Mouse (Mus musculus): ENCODE measurements around the gene Rwdd3. TPM values are rescaled to one million over a fixed set of nuclear protein-coding genes. Genes with fewer than 3 reads are reported as not detected.

Rwdd3 gene
- polyA plus RNA-seq, 1 experiment, result 1.8 TPM

DNA sequence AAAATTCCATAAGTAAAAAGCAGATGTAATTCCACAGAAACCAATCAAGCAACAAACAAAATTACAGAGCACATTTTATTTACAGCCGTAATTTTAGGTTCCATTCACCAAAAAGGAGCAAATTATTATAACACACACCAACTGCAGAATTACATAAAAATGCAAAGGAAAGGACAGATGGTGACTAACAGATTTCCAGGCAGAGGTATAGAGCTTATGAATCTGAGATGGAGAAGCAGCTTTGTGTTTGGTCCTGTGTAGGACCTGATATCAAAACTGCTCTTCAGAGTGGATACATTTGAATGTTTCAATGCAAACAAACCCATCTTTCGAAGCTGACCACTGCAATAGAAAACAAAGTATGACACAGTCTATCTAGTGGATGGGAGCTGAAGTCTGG lies 31.1 kb upstream of the Rwdd3 start:
- TF ChIP-seq POLR2A (IDR thresholded peaks at IDR 0.05; ENCODE audit: control insufficient read depth, extremely low read depth, insufficient read depth, low read length, poor library complexity) (no peak), CTCF (IDR thresholded peaks at IDR 0.05; ENCODE audit: borderline replicate concordance, control insufficient read depth, extremely low read depth, insufficient read depth, low read length, poor library complexity) (no peak)
- H3K27me3 ChIP-seq (ENCODE audit: control insufficient read depth, insufficient read depth, low read length), result no peaks in the 10 kb centered on the region
- H3K4me1 ChIP-seq (replicated peaks; ENCODE audit: control insufficient read depth, insufficient read depth, low read length), result peaks cover 6% of the 10 kb centered on the region
- no peak overlapping the region for H3K4me3 ChIP-seq (ENCODE audit: control insufficient read depth, insufficient read depth, low read length)
- DNase-seq, result no peak
- 95% methylated on average over 2 of the region's 2 CpGs for WGBS
- H3K36me3 ChIP-seq (ENCODE audit: control insufficient read depth, insufficient read depth, low read length), result no peaks in the 10 kb centered on the region
- no peak overlapping the region for H3K27ac ChIP-seq (ENCODE audit: control insufficient read depth, insufficient read depth, low read length)

DNA sequence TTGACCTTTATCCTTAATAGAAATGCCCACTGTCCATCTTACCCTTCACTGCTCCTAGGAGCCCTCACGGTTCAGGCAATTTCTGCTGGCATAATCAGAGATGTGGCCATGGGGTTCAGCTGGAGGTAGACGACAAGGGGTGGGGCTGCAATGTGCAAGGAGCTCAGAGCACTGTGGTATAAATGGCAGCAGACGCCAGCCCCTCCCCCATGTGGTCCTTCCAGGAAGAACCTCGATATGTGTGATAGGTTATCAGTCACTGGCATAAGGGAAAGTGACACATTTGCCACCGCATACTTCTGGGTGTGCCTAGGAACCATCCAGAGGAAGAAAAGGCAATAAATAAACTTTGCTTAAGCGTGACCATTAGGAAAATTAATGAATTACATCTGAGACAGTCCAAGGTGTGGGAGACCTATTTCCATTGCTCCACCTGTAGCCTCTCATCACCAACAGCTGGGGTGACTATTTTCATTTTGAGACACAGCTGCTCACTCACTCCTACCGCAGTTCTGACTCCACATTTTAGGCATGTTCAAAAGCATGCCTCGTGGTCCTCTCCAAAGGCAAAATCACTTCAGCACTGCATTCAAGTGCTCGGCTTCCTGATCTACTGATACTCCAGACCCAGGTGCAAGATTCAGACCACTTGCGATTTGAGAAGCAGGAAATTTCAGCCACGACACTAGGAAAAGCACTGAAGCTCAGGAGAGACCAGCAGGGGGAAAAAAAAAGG lies 29.7 kb upstream of the Rwdd3 start:
- no peaks in the 10 kb centered on the region for H3K27me3 ChIP-seq (ENCODE audit: control insufficient read depth, insufficient read depth, low read length)
- DNase-seq, result no peak
- no peak overlapping the region for H3K4me3 ChIP-seq (ENCODE audit: control insufficient read depth, insufficient read depth, low read length)
- WGBS, result 16% methylated on average over 11 of the region's 11 CpGs
- TF ChIP-seq CTCF (IDR thresholded peaks at IDR 0.05; ENCODE audit: borderline replicate concordance, control insufficient read depth, extremely low read depth, insufficient read depth, low read length, poor library complexity) (no peak), POLR2A (IDR thresholded peaks at IDR 0.05; ENCODE audit: control insufficient read depth, extremely low read depth, insufficient read depth, low read length, poor library complexity) (no peak)
- no peaks in the 10 kb centered on the region for H3K36me3 ChIP-seq (ENCODE audit: control insufficient read depth, insufficient read depth, low read length)
- H3K4me1 ChIP-seq (replicated peaks; ENCODE audit: control insufficient read depth, insufficient read depth, low read length), result peaks cover 6% of the 10 kb centered on the region
- H3K27ac ChIP-seq (ENCODE audit: control insufficient read depth, insufficient read depth, low read length), result no peak overlapping the region

DNA sequence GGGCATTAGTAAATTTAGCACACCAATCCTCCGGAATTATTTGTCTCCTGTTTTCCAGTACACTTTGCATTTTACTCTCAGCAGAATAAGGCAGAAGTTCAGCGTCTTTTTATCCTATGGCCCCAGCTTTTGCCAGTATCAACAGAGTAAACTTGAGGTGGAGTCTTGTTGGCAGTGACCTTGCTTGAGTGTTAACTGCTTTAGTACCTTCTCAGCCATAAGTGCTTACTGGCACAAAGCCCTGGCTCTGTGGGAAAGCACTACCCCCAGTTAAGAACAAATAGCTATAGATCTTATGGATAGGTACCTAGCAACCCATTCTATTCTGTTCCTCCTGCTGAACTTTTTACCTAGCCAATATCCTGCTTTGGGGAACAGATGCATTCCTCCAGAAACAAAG lies 17.7 kb upstream of the Rwdd3 start:
- no peak overlapping the region for H3K27ac ChIP-seq (ENCODE audit: control insufficient read depth, insufficient read depth, low read length)
- DNase-seq, result no peak
- H3K4me3 ChIP-seq (ENCODE audit: control insufficient read depth, insufficient read depth, low read length), result no peak overlapping the region
- no peak for TF ChIP-seq CTCF (IDR thresholded peaks at IDR 0.05; ENCODE audit: borderline replicate concordance, control insufficient read depth, extremely low read depth, insufficient read depth, low read length, poor library complexity)
- TF ChIP-seq POLR2A (IDR thresholded peaks at IDR 0.05; ENCODE audit: control insufficient read depth, extremely low read depth, insufficient read depth, low read length, poor library complexity), result no peak
- H3K4me1 ChIP-seq (replicated peaks; ENCODE audit: control insufficient read depth, insufficient read depth, low read length), result no peaks in the 10 kb centered on the region
- 96% methylated on average over 2 of the region's 2 CpGs for WGBS
- H3K27me3 ChIP-seq (ENCODE audit: control insufficient read depth, insufficient read depth, low read length), result no peaks in the 10 kb centered on the region
- no peaks in the 10 kb centered on the region for H3K36me3 ChIP-seq (ENCODE audit: control insufficient read depth, insufficient read depth, low read length)

DNA sequence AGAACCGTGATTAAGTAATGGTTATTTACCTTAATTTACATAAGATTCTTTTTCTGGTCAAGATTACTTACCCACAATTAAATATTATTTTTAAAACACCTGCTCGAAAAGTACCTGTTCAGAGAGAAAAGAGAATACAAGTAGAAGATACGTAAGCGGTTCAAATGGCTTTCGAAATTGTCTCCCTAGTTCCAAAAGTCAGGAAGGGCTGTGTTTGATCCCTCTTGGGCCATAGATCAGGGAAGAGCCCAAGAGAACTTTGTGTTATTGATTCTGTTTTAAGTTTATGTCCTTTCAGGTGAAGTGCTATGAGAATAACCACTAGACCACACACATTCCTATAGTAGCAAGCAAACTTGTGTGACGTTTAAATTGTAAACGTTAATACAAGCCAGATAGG lies 16.0 kb upstream of the Rwdd3 start:
- DNase-seq, result no peak
- TF ChIP-seq CTCF (IDR thresholded peaks at IDR 0.05; ENCODE audit: borderline replicate concordance, control insufficient read depth, extremely low read depth, insufficient read depth, low read length, poor library complexity), result no peak
- no peak for TF ChIP-seq POLR2A (IDR thresholded peaks at IDR 0.05; ENCODE audit: control insufficient read depth, extremely low read depth, insufficient read depth, low read length, poor library complexity)
- Histone ChIP-seq H3K36me3 (ENCODE audit: control insufficient read depth, insufficient read depth, low read length) (no peaks in the 10 kb centered on the region), H3K4me1 (replicated peaks; ENCODE audit: control insufficient read depth, insufficient read depth, low read length) (no peaks in the 10 kb centered on the region), H3K27me3 (ENCODE audit: control insufficient read depth, insufficient read depth, low read length) (no peaks in the 10 kb centered on the region), H3K27ac (ENCODE audit: control insufficient read depth, insufficient read depth, low read length) (no peak overlapping the region), H3K4me3 (ENCODE audit: control insufficient read depth, insufficient read depth, low read length) (no peak overlapping the region)
- 96% methylated on average over 7 of the region's 7 CpGs for WGBS

DNA sequence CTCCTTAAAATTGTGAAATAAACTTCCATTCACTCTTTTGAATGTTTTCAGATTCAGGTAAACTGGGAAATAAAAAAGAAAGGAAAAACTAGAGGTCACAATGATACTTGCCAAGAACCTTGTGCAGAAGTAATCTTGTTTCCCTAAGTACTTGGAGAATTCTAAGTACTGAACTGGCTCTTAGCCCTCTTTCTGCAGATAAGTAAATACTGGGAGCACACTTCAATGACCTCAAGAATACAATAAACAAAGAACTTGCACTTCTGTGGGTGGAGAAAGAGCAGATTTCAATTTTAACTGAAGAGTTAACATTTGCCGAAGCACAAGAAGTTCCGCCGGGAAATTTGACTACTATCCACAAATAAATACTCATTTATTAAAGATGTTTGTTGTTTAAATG lies 15.4 kb upstream of the Rwdd3 start:
- no peaks in the 10 kb centered on the region for H3K4me1 ChIP-seq (replicated peaks; ENCODE audit: control insufficient read depth, insufficient read depth, low read length)
- 98% methylated on average over 3 of the region's 3 CpGs for WGBS
- H3K36me3 ChIP-seq (ENCODE audit: control insufficient read depth, insufficient read depth, low read length), result no peaks in the 10 kb centered on the region
- no peak for DNase-seq
- no peak overlapping the region for H3K27ac ChIP-seq (ENCODE audit: control insufficient read depth, insufficient read depth, low read length)
- no peak overlapping the region for H3K4me3 ChIP-seq (ENCODE audit: control insufficient read depth, insufficient read depth, low read length)
- TF ChIP-seq CTCF (IDR thresholded peaks at IDR 0.05; ENCODE audit: borderline replicate concordance, control insufficient read depth, extremely low read depth, insufficient read depth, low read length, poor library complexity), result no peak
- no peak for TF ChIP-seq POLR2A (IDR thresholded peaks at IDR 0.05; ENCODE audit: control insufficient read depth, extremely low read depth, insufficient read depth, low read length, poor library complexity)
- no peaks in the 10 kb centered on the region for H3K27me3 ChIP-seq (ENCODE audit: control insufficient read depth, insufficient read depth, low read length)

DNA sequence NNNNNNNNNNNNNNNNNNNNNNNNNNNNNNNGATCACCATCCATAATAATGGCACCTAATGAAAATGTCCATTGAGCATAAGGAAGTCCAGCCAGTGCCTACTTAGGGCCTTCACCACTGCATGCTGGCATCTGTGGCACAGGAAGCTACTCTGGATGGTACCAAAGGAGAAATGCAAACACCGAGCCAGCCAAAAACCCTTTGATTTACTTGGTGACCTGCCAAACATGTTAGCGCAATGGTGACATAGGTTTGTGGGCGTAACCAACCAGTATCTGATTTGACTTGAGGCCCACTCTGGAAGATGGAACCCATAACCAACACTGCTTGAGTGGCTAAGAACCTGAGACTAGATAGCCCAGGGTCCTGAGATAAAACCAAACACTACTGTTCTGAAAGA lies 13.7 kb upstream of the Rwdd3 start:
- no peaks in the 10 kb centered on the region for H3K4me1 ChIP-seq (replicated peaks; ENCODE audit: control insufficient read depth, insufficient read depth, low read length)
- 75% methylated on average over 3 of the region's 3 CpGs for WGBS
- no peak for DNase-seq
- TF ChIP-seq POLR2A (IDR thresholded peaks at IDR 0.05; ENCODE audit: control insufficient read depth, extremely low read depth, insufficient read depth, low read length, poor library complexity) (no peak), CTCF (IDR thresholded peaks at IDR 0.05; ENCODE audit: borderline replicate concordance, control insufficient read depth, extremely low read depth, insufficient read depth, low read length, poor library complexity) (no peak)
- H3K4me3 ChIP-seq (ENCODE audit: control insufficient read depth, insufficient read depth, low read length), result no peak overlapping the region
- H3K27ac ChIP-seq (ENCODE audit: control insufficient read depth, insufficient read depth, low read length), result no peak overlapping the region
- H3K27me3 ChIP-seq (ENCODE audit: control insufficient read depth, insufficient read depth, low read length), result no peaks in the 10 kb centered on the region
- H3K36me3 ChIP-seq (ENCODE audit: control insufficient read depth, insufficient read depth, low read length), result no peaks in the 10 kb centered on the region

DNA sequence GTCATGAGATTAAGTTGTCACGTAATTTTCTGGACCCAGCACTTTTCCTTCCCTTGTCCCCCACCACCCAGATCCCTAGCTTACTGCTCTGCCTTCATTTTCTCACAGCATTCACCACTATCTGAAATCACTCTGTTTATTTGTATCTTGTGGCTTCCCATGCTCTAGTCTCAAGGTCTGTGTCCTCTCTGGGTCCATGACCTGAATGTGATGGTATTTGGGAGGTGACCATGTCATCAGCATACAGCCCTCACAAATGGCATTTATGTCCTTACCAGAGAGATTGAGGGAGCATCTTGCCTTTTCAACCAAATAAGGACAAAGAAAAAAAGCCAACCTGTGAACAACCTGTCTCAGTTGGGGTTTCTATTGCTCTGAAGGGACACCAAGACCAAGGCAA lies 4.5 kb upstream of the Rwdd3 start:
- Histone ChIP-seq H3K27ac (ENCODE audit: control insufficient read depth, insufficient read depth, low read length) (no peak overlapping the region), H3K36me3 (ENCODE audit: control insufficient read depth, insufficient read depth, low read length) (no peaks in the 10 kb centered on the region), H3K4me1 (replicated peaks; ENCODE audit: control insufficient read depth, insufficient read depth, low read length) (peaks cover 2% of the 10 kb centered on the region; the same call in 1 of the 2 replicates), H3K27me3 (ENCODE audit: control insufficient read depth, insufficient read depth, low read length) (no peaks in the 10 kb centered on the region), H3K4me3 (ENCODE audit: control insufficient read depth, insufficient read depth, low read length) (no peak overlapping the region)
- DNase-seq, result no peak
- WGBS, result 98% methylated on average over 1 of the region's 1 CpGs
- no peak for TF ChIP-seq CTCF (IDR thresholded peaks at IDR 0.05; ENCODE audit: borderline replicate concordance, control insufficient read depth, extremely low read depth, insufficient read depth, low read length, poor library complexity)
